Mouse (Mus musculus) liver, embryonic 12.5 days (tissue): ENCODE results near the gene Sympk. TPM values are rescaled to one million over a fixed set of nuclear protein-coding genes. Genes with fewer than 3 reads are reported as not detected.

Source experiments
- ATAC-seq: fragments of 200-750 bp; cut with Nextera tagmentation; 2 replicates; pipeline ENCODE4 v1.8.0; 2017; ENCODE audit warnings: moderate number of reproducible peaks, mild to moderate bottlenecking, moderate library complexity
- H3K27ac ChIP-seq: fragments of 300-500 bp; sonication (generic); 2 replicates; pipeline ENCODE4 v1.5.1; 2016; ENCODE audit warnings: mild to moderate bottlenecking
- H3K27me3 ChIP-seq: fragments of 300-500 bp; sonication (generic); replicated peaks from 2 replicates; pipeline ENCODE4 v1.6.1; 2016; ENCODE audit warnings: mild to moderate bottlenecking, moderate library complexity
- H3K36me3 ChIP-seq: fragments of 300-500 bp; sonication (generic); 2 replicates; pipeline ENCODE4 v1.6.1; 2016; ENCODE audit warnings: mild to moderate bottlenecking, moderate library complexity
- H3K4me1 ChIP-seq: fragments of 300-500 bp; sonication (generic); 2 replicates; pipeline ENCODE4 v1.6.1; 2016
- H3K4me2 ChIP-seq: fragments of 300-500 bp; sonication (generic); 2 replicates; pipeline ENCODE4 v1.6.1; 2016; ENCODE audit warnings: mild to moderate bottlenecking, moderate library complexity
- H3K4me3 ChIP-seq: fragments of 300-500 bp; sonication (generic); 2 replicates; pipeline ENCODE4 v1.5.1; 2016; ENCODE audit warnings: mild to moderate bottlenecking, moderate library complexity
- H3K9ac ChIP-seq: fragments of 300-500 bp; sonication (generic); 2 replicates; pipeline ENCODE4 v1.6.1; 2016; ENCODE audit warnings: mild to moderate bottlenecking, moderate library complexity
- H3K9me3 ChIP-seq: fragments of 300-500 bp; sonication (generic); replicated peaks from 2 replicates; pipeline ENCODE4 v1.6.1; 2016; ENCODE audit warnings: mild to moderate bottlenecking, moderate library complexity
- WGBS: fragments of 180-500 bp; shearing (Covaris S2); methylation state at CpG from one replicate; pipeline ENCODE4 v1.1.7; 2016; ENCODE audit not compliant: insufficient replicate concordance; 5-methylcytosine and 5-hydroxymethylcytosine counted together
- polyA plus RNA-seq: library from polyadenylated mRNA; unstranded; fragments of >200 nt; fragmentation: Nextera tagmentation; extraction: Ambion mirVana; gene quantifications from 2 replicates; pipeline ENCODE4 v1.2.1, GENCODE M21; 2016

Gene Sympk
- polyA plus RNA-seq, 1 experiment from 2014 or later: 33.3 TPM

DNA sequence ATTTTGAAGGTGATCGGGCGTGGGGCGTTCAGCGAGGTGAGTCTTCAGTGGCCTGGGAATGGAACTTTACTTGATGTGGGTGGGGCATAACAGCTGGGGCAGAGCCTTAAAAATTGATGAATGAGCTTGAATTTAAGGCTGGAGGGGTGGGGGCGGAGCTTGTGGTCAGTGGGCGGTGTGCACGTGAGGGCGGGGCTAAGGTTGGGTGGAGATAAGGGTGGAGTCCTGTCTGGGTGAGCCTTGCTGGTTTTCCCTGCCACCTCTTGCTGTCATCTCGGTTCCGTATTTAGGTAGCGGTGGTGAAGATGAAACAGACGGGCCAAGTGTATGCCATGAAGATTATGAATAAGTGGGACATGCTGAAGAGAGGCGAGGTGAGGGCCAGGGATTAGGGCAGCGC lies 61.9 kb downstream of the Sympk start:
- Histone ChIP-seq H3K27me3 (peaks cover 93% of the 10 kb centered on the region), H3K4me3 (peak overlapping the region; percentile 33), H3K36me3 (peaks cover 28% of the 10 kb centered on the region), H3K9ac (0 out of 2 replicates have a peak overlapping the region, but pooled peaks have one; percentile 27), H3K4me2 (peak overlapping the region; percentile 69), H3K4me1 (peaks cover 72% of the 10 kb centered on the region), H3K27ac (0 out of 2 replicates have a peak overlapping the region, but pooled peaks have one; percentile 43), H3K9me3 (no peaks in the 10 kb centered on the region)
- WGBS: 4% methylated on average over 14 of the region's 14 CpGs
- ATAC-seq: peak; percentile 75

- 55% methylated on average over 18 of the region's 18 CpGs for WGBS
- peaks cover 71% of the 10 kb centered on the region for H3K4me1 ChIP-seq
- no peaks in the 10 kb centered on the region for H3K9me3 ChIP-seq
- H3K27me3 ChIP-seq: peaks cover 93% of the 10 kb centered on the region
- no peak overlapping the region for H3K9ac ChIP-seq
- no peak overlapping the region for H3K27ac ChIP-seq
- ATAC-seq: no peak
- peaks cover 21% of the 10 kb centered on the region for H3K36me3 ChIP-seq
- peak overlapping the region; percentile 69 for H3K4me2 ChIP-seq
- H3K4me3 ChIP-seq: no peak overlapping the region
These were observed 62.6 kb downstream of the Sympk start for GRCm38 (mm10) chr7:19086760-19087159.

GRCm38 (mm10) chr7:19088813-19089212 lies 64.6 kb downstream of the Sympk start:
- ATAC-seq: no peak
- Histone ChIP-seq H3K27ac (no peak overlapping the region), H3K9ac (no peak overlapping the region), H3K9me3 (no peaks in the 10 kb centered on the region), H3K36me3 (0 out of 2 replicates have a peak, but pooled peaks cover 5% of the 10 kb centered on the region), H3K4me2 (no peak overlapping the region), H3K4me1 (peaks cover 71% of the 10 kb centered on the region), H3K4me3 (no peak overlapping the region), H3K27me3 (peaks cover 92% of the 10 kb centered on the region)
- 26% methylated on average over 10 of the region's 10 CpGs for WGBS

GRCm38 (mm10) chr7:19091913-19092312 lies 67.7 kb downstream of the Sympk start:
- no peak overlapping the region for H3K27ac ChIP-seq
- no peak overlapping the region for H3K9ac ChIP-seq
- no peaks in the 10 kb centered on the region for H3K9me3 ChIP-seq
- H3K4me3 ChIP-seq: peak overlapping the region; percentile 66; the same call in 1 of the 2 replicates
- 0 out of 2 replicates have a peak, but pooled peaks cover 5% of the 10 kb centered on the region for H3K36me3 ChIP-seq
- H3K4me2 ChIP-seq: peak overlapping the region; percentile 98
- H3K4me1 ChIP-seq: peaks cover 72% of the 10 kb centered on the region
- 26% methylated on average over 15 of the region's 17 CpGs for WGBS
- H3K27me3 ChIP-seq: peaks cover 96% of the 10 kb centered on the region
- ATAC-seq: no peak

- H3K27me3 ChIP-seq: peaks cover 96% of the 10 kb centered on the region
- H3K27ac ChIP-seq: peak overlapping the region; percentile 55
- H3K36me3 ChIP-seq: no peaks in the 10 kb centered on the region
- peak overlapping the region; percentile 98 for H3K4me2 ChIP-seq
- peaks cover 72% of the 10 kb centered on the region for H3K4me1 ChIP-seq
- 10% methylated on average over 38 of the region's 38 CpGs for WGBS
- H3K4me3 ChIP-seq: peak overlapping the region; percentile 66
- H3K9ac ChIP-seq: peak overlapping the region; percentile 75
- peak; percentile 36 for ATAC-seq
- no peaks in the 10 kb centered on the region for H3K9me3 ChIP-seq
These were observed 68.4 kb downstream of the Sympk start for GRCm38 (mm10) chr7:19092381-19093173.

DNA sequence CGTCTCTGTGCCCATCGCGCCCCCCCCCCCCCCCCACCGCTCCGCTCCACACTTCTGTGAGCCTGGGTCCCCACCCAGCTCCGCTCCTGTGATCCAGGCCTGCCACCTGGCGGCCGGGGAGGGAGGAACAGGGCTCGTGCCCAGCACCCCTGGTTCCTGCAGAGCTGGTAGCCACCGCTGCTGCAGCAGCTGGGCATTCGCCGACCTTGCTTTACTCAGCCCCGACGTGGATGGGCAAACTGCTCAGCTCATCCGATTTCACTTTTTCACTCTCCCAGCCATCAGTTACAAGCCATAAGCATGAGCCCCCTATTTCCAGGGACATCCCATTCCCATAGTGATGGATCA lies 69.0 kb downstream of the Sympk start:
- Histone ChIP-seq H3K4me1 (peaks cover 67% of the 10 kb centered on the region), H3K9me3 (no peaks in the 10 kb centered on the region), H3K4me3 (peak overlapping the region; percentile 66), H3K27ac (peak overlapping the region; percentile 55), H3K9ac (peak overlapping the region; percentile 75), H3K27me3 (peaks cover 96% of the 10 kb centered on the region), H3K36me3 (no peaks in the 10 kb centered on the region), H3K4me2 (peak overlapping the region; percentile 98)
- 0% methylated on average over 14 of the region's 15 CpGs for WGBS
- ATAC-seq: peak; percentile 66

GRCm38 (mm10) chr7:19093537-19094385 lies 69.6 kb downstream of the Sympk start:
- Histone ChIP-seq H3K9ac (peak overlapping the region; percentile 75), H3K36me3 (no peaks in the 10 kb centered on the region), H3K27ac (peak overlapping the region; percentile 80), H3K4me1 (peaks cover 61% of the 10 kb centered on the region), H3K9me3 (no peaks in the 10 kb centered on the region), H3K4me2 (peak overlapping the region; percentile 98), H3K4me3 (peak overlapping the region; percentile 66), H3K27me3 (peaks cover 96% of the 10 kb centered on the region)
- under 1% methylated on average over 45 of the region's 45 CpGs for WGBS
- ATAC-seq: peak; percentile 82

GRCm38 (mm10) chr7:19094471-19094825 lies 70.3 kb downstream of the Sympk start, which contains the start of gene Six5:
Gene Six5 (plus strand): TSS chr7:19094594.
- 2% methylated on average over 30 of the region's 36 CpGs for WGBS
- Histone ChIP-seq H3K4me3 (peak within 1 kb of the TSS; percentile 66), H3K27ac (peak within 1 kb of the TSS; percentile 80), H3K27me3 (peaks cover 98% of the 10 kb centered on the region), H3K36me3 (no peaks in the 10 kb centered on the region), H3K9ac (peak within 1 kb of the TSS; percentile 75), H3K9me3 (no peaks in the 10 kb centered on the region), H3K4me2 (peak within 1 kb of the TSS; percentile 98), H3K4me1 (peaks cover 60% of the 10 kb centered on the region)
- no peak for ATAC-seq

DNA sequence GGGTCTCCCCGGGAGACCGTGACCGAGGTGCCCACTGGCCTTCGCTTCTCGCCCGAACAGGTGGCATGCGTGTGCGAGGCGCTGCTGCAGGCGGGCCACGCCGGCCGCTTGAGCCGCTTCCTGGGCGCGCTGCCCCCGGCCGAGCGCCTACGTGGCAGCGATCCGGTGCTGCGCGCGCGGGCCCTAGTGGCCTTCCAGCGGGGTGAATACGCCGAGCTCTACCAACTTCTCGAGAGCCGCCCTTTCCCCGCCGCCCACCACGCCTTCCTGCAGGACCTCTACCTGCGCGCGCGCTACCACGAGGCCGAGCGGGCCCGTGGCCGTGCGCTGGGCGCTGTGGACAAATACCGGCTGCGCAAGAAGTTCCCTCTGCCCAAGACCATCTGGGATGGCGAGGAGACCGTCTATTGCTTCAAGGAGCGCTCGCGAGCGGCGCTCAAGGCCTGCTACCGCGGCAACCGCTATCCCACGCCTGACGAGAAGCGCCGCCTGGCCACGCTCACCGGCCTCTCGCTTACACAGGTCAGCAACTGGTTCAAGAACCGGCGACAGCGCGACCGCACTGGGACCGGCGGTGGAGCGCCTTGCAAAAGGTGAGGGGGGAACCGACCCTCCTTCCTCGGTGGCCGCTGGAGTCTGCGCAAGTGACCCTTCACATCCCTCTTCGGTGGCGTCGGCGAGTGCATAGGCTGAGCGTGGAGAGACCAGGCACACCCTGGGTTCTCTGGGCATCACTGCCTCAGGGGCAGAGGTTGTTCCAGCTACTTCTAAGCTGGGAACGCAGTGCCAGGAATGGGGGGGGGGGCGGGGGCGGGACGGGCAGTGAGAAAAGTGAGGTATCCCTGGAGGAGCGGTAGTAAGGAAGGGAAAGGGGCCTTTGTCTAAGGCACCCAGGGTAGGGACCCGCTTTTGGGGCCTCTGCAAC lies 70.9 kb downstream of the Sympk start:
- Histone ChIP-seq H3K36me3 (no peaks in the 10 kb centered on the region), H3K27ac (peak overlapping the region; percentile 80), H3K9ac (peak overlapping the region; percentile 75), H3K4me1 (peaks cover 60% of the 10 kb centered on the region), H3K4me2 (peak overlapping the region; percentile 98), H3K4me3 (peak overlapping the region; percentile 66), H3K9me3 (no peaks in the 10 kb centered on the region), H3K27me3 (peaks cover 98% of the 10 kb centered on the region)
- WGBS: under 1% methylated on average over 85 of the region's 87 CpGs
- ATAC-seq: no peak

GRCm38 (mm10) chr7:19095751-19096110 lies 71.6 kb downstream of the Sympk start:
- ATAC-seq: no peak
- H3K27me3 ChIP-seq: peaks cover 95% of the 10 kb centered on the region
- H3K4me1 ChIP-seq: peaks cover 60% of the 10 kb centered on the region
- WGBS: 2% methylated on average over 19 of the region's 19 CpGs
- peak overlapping the region; percentile 80; the same call in 1 of the 2 replicates for H3K27ac ChIP-seq
- peak overlapping the region; percentile 75 for H3K9ac ChIP-seq
- H3K4me3 ChIP-seq: peak overlapping the region; percentile 66
- no peaks in the 10 kb centered on the region for H3K36me3 ChIP-seq
- H3K4me2 ChIP-seq: peak overlapping the region; percentile 98
- H3K9me3 ChIP-seq: no peaks in the 10 kb centered on the region

- Histone ChIP-seq H3K9ac (no peak overlapping the region), H3K36me3 (no peaks in the 10 kb centered on the region), H3K27ac (peak overlapping the region; percentile 17; the same call in 1 of the 2 replicates), H3K4me1 (peaks cover 60% of the 10 kb centered on the region), H3K9me3 (no peaks in the 10 kb centered on the region), H3K4me3 (peak overlapping the region; percentile 66), H3K4me2 (peak overlapping the region; percentile 98), H3K27me3 (peaks cover 91% of the 10 kb centered on the region)
- ATAC-seq: no peak
- WGBS: 45% methylated on average over 5 of the region's 5 CpGs
These were observed 72.3 kb downstream of the Sympk start for GRCm38 (mm10) chr7:19096421-19096976.
